Mouse (Mus musculus) kidney, adult 2 months (tissue): Measurements from ENCODE around the gene Rnf5.

Experiments
- CTCF ChIP-seq: fragments of 200-500 bp; conservative IDR thresholded peaks from 2 replicates; pipeline ENCODE4 v1.5.1; 2011; ENCODE audit warnings: low read depth, mild to moderate bottlenecking, control low read depth, low read length, moderate library complexity, mixed read lengths; ENCODE audit not compliant: insufficient read depth, insufficient read length
- POLR2A ChIP-seq: fragments of 200-500 bp; IDR thresholded peaks from one replicate; pipeline ENCODE4 v1.6.1; 2011; ENCODE audit warnings: low read depth, low read length, control low read depth

DNA sequence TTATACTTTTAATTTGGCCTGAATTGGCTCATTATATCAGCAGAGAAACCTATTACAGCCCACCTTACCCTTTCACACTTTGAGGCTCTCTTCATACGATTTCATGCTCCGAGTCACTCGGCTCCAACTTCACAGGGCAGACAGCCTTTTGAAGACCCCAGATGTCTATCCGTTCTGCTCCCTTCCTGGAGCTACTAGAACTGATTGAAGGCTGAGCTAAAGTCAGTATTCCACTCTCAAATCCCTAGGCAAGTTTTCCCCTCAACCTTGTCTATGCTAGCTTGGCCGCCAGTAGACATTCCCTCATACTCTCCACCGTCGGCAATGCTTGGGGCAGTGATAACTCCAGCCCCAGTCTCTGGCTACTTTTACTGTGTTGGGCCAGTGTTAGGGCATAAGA lies 14.3 kb downstream of the Rnf5 start:
- TF ChIP-seq CTCF (no peak), POLR2A (no peak)
